Mouse (Mus musculus) bone marrow, adult 2 months (tissue): ENCODE measurements around the gene Serpind1.

ENCODE experiments used
- CTCF ChIP-seq: fragments of 200-500 bp; IDR thresholded peaks from 2 replicates; pipeline ENCODE4 v1.5.1; 2011; ENCODE audit warnings: low read length, control low read depth; ENCODE audit not compliant: control insufficient read depth, insufficient read depth
- POLR2A ChIP-seq: fragments of 200-500 bp; IDR thresholded peaks from 2 replicates; pipeline ENCODE4 v1.6.1; 2011; ENCODE audit warnings: low read depth, mild to moderate bottlenecking, control low read depth, low read length, borderline replicate concordance; ENCODE audit not compliant: control insufficient read depth

GRCm38 (mm10) chr16:17334574-17334973 lies 3.4 kb downstream of the Serpind1 start:
- no peak for TF ChIP-seq POLR2A
- no peak for TF ChIP-seq CTCF
